Mouse (Mus musculus) kidney, embryonic 16.5 days (tissue): Measurements from ENCODE around the gene Lingo2. TPM values are rescaled to one million over a fixed set of nuclear protein-coding genes. Genes with fewer than 3 reads are reported as not detected.
"Not testable (repeated sequence)": the region's sequence is repeated elsewhere in the genome, so short reads cannot be mapped to it uniquely, and the experiment has no call there.

Experiments used
- ATAC-seq: fragments of 200-750 bp; cut with Nextera tagmentation; 2 replicates; pipeline ENCODE4 v1.8.0; 2017; ENCODE audit warnings: moderate TSS enrichment; ENCODE audit not compliant: low FRiP score, low TSS enrichment
- H3K27ac ChIP-seq: fragments of 300-500 bp; sonication (generic); 2 replicates; pipeline ENCODE4 v1.5.1; 2014; ENCODE audit warnings: low read length
- H3K27me3 ChIP-seq: fragments of 300-500 bp; sonication (generic); 2 replicates; pipeline ENCODE4 v1.6.1; 2014; ENCODE audit warnings: low read length, control low read depth, mixed read lengths; ENCODE audit not compliant: insufficient read depth
- H3K36me3 ChIP-seq: fragments of 300-500 bp; sonication (generic); 2 replicates; pipeline ENCODE4 v1.6.1; 2014; ENCODE audit warnings: low read length, control low read depth, mixed read lengths; ENCODE audit not compliant: insufficient read depth
- H3K4me1 ChIP-seq: fragments of 300-500 bp; sonication (generic); 2 replicates; pipeline ENCODE4 v1.6.1; 2014; ENCODE audit warnings: low read length, control low read depth, mixed read lengths; ENCODE audit not compliant: insufficient read depth
- H3K4me2 ChIP-seq: fragments of 300-500 bp; sonication (generic); replicated peaks from 2 replicates; pipeline ENCODE4 v1.6.1; 2014; ENCODE audit warnings: low read depth, low read length
- H3K4me3 ChIP-seq: fragments of 300-500 bp; sonication (generic); 2 replicates; pipeline ENCODE4 v1.5.1; 2014; ENCODE audit warnings: mild to moderate bottlenecking, low read length
- H3K9ac ChIP-seq: fragments of 300-500 bp; sonication (generic); replicated peaks from 2 replicates; pipeline ENCODE4 v1.6.1; 2014; ENCODE audit warnings: low read length
- H3K9me3 ChIP-seq: fragments of 300-500 bp; sonication (generic); 2 replicates; pipeline ENCODE4 v1.6.1; 2016; ENCODE audit warnings: low read length, control low read depth
- WGBS: fragments of 180-500 bp; shearing (Covaris S2); extraction: QIAGEN DNeasy Blood & Tissue Kit; methylation state at CpG from one replicate; pipeline ENCODE4 v1.1.7; 2014; 5-methylcytosine and 5-hydroxymethylcytosine counted together
- polyA plus RNA-seq: library from polyadenylated mRNA; unstranded; fragments of >200 nt; fragmentation: Nextera tagmentation; extraction: Ambion mirVana; gene quantifications from 2 replicates; pipeline ENCODE4 v1.2.1, GENCODE M21; 2015

The Lingo2 gene
- polyA plus RNA-seq, 1 experiment from 2014 or later, result 0.22 TPM

GRCm38 (mm10) chr4:35746693-35747092 is 1204.9 kb downstream of the Lingo2 start:
- no peak overlapping the region for H3K27ac ChIP-seq
- WGBS, result 81% methylated on average over 6 of the region's 6 CpGs
- no peaks in the 10 kb centered on the region for H3K9me3 ChIP-seq
- no peak overlapping the region for H3K4me2 ChIP-seq
- H3K4me3 ChIP-seq, result no peak overlapping the region
- no peaks in the 10 kb centered on the region for H3K36me3 ChIP-seq
- H3K9ac ChIP-seq, result no peak overlapping the region
- no peaks in the 10 kb centered on the region for H3K27me3 ChIP-seq
- no peaks in the 10 kb centered on the region for H3K4me1 ChIP-seq
- no peak for ATAC-seq

- ATAC-seq, result no peak
- WGBS, result 54% methylated on average over 1 of the region's 1 CpGs
Measured at GRCm38 (mm10) chr4:35724774-35725173, 1226.8 kb downstream of the Lingo2 start.

DNA sequence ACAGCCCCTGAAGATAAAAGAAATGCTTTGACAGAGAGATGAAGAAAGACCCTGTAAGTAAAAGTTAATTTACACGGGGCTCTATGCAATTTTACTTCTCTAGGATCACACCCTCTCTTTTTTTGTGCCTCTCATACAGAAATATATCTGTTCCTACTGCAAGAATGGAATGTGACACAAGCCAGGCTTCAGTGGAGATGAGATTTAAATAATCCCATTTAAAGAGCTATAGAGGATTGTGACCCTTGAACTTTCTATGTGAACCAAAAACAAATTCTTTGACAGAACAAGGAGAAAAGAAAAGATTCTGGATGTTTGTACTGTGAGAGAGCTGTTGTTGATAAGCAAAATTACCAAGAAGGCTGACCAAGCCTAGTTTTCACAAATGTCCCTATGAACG is 1247.4 kb downstream of the Lingo2 start:
- no peaks in the 10 kb centered on the region for H3K9me3 ChIP-seq
- no peak overlapping the region for H3K4me3 ChIP-seq
- H3K4me2 ChIP-seq, result no peak overlapping the region
- H3K9ac ChIP-seq, result no peak overlapping the region
- no peak for ATAC-seq
- H3K27me3 ChIP-seq, result no peaks in the 10 kb centered on the region
- 50% methylated on average over 2 of the region's 2 CpGs for WGBS
- no peak overlapping the region for H3K27ac ChIP-seq
- no peaks in the 10 kb centered on the region for H3K36me3 ChIP-seq
- H3K4me1 ChIP-seq, result no peaks in the 10 kb centered on the region

More at GRCm38 (mm10) chr4:35724774-35725173, 1226.8 kb downstream of the Lingo2 start:
- Histone ChIP-seq H3K27ac (no peak overlapping the region), H3K36me3 (no peaks in the 10 kb centered on the region), H3K27me3 (no peaks in the 10 kb centered on the region), H3K4me2 (no peak overlapping the region), H3K4me1 (no peaks in the 10 kb centered on the region), H3K9ac (no peak overlapping the region), H3K9me3 (peaks cover 3% of the 10 kb centered on the region; the same call in 1 of the 2 replicates), H3K4me3 (no peak overlapping the region)

DNA sequence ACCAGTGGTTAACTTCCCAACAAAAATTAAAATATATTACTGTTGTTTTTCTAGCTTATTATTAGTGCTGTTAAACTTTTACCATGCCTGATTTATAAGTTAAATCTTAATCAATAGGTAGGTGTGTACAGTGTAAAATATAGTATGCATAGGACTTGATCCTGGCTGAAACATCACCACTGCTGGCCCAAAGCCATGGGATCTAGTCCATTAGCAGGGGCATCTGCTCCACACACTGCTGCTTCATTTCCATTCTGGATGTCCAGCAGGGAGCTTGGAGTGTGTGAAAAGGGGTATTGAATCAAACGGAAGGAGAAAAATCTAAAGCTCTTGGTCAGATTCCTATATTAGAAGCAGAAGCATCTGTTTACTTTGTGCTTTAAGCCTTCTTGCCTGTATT is 1248.9 kb downstream of the Lingo2 start:
- Histone ChIP-seq H3K9ac (no peak overlapping the region), H3K4me3 (no peak overlapping the region), H3K27me3 (no peaks in the 10 kb centered on the region), H3K27ac (no peak overlapping the region), H3K4me1 (no peaks in the 10 kb centered on the region), H3K36me3 (no peaks in the 10 kb centered on the region), H3K9me3 (no peaks in the 10 kb centered on the region), H3K4me2 (no peak overlapping the region)
- WGBS, result 96% methylated on average over 1 of the region's 1 CpGs
- no peak for ATAC-seq

DNA sequence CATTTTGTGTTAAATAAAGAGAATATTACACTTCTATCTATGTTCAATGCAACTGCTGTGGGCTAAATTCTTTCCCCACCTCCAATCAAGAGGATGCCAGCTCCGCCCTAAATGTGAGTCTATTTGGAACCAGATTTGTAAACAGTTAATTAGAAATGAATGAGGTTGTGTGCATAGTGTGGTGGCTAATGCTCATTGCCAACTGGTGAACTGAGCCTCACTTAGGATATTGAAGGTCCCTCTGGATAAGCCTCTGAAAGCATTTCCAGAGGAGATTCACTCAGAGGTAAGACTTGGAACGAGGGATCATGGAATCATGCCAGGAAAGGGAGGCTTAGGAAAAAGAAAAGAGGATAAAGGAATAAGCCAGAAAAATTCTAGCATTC is 1256.4 kb downstream of the Lingo2 start:
- Histone ChIP-seq H3K9me3 (no peaks in the 10 kb centered on the region), H3K9ac (no peak overlapping the region), H3K36me3 (no peaks in the 10 kb centered on the region), H3K4me1 (no peaks in the 10 kb centered on the region), H3K27me3 (no peaks in the 10 kb centered on the region), H3K4me2 (no peak overlapping the region), H3K27ac (no peak overlapping the region), H3K4me3 (no peak overlapping the region)
- ATAC-seq, result no peak
- 75% methylated on average over 2 of the region's 2 CpGs for WGBS

GRCm38 (mm10) chr4:35694360-35695136 is 1257.0 kb downstream of the Lingo2 start:
- 85% methylated on average over 4 of the region's 4 CpGs for WGBS
- Histone ChIP-seq H3K4me2 (no peak overlapping the region), H3K4me3 (no peak overlapping the region), H3K9ac (no peak overlapping the region), H3K4me1 (no peaks in the 10 kb centered on the region), H3K9me3 (no peaks in the 10 kb centered on the region), H3K27ac (no peak overlapping the region), H3K27me3 (no peaks in the 10 kb centered on the region), H3K36me3 (no peaks in the 10 kb centered on the region)
- no peak for ATAC-seq

GRCm38 (mm10) chr4:35690521-35690920 is 1261.0 kb downstream of the Lingo2 start:
- WGBS, result 74% methylated on average over 5 of the region's 5 CpGs
- no peak overlapping the region for H3K4me3 ChIP-seq

GRCm38 (mm10) chr4:35688498-35689240 is 1262.9 kb downstream of the Lingo2 start:
- not testable (repeated sequence) for H3K27ac ChIP-seq, ATAC-seq, H3K4me1 ChIP-seq, H3K36me3 ChIP-seq, H3K9me3 ChIP-seq, H3K9ac ChIP-seq, H3K4me3 ChIP-seq, H3K27me3 ChIP-seq, H3K4me2 ChIP-seq
- WGBS, result 90% methylated on average over 5 of the region's 5 CpGs

More at GRCm38 (mm10) chr4:35690521-35690920, 1261.0 kb downstream of the Lingo2 start:
- H3K9ac ChIP-seq, result no peak overlapping the region
- no peak overlapping the region for H3K27ac ChIP-seq
- H3K27me3 ChIP-seq, result no peaks in the 10 kb centered on the region
- H3K36me3 ChIP-seq, result no peaks in the 10 kb centered on the region
- H3K4me2 ChIP-seq, result no peak overlapping the region
- no peaks in the 10 kb centered on the region for H3K4me1 ChIP-seq
- no peaks in the 10 kb centered on the region for H3K9me3 ChIP-seq
- ATAC-seq, result no peak
